Mouse (Mus musculus) neural tube, embryonic 11.5 days (tissue): ENCODE data around the gene Frmd4b. TPM values are rescaled to one million over a fixed set of nuclear protein-coding genes. Genes with fewer than 3 reads are reported as not detected.

ENCODE experiments used
- ATAC-seq: fragments of 200-750 bp; cut with Nextera tagmentation; 2 replicates; pipeline ENCODE4 v1.8.0; 2017; ENCODE audit warnings: moderate number of reproducible peaks, mild to moderate bottlenecking, moderate TSS enrichment, moderate library complexity; ENCODE audit not compliant: insufficient read depth, low FRiP score, low TSS enrichment
- DNase-seq: peaks from one replicate; pipeline ENCODE4 v3.0.0-alpha.2; 2015; ENCODE audit warnings: low spot score
- H3K27ac ChIP-seq: fragments of 300-500 bp; sonication (generic); 2 replicates; pipeline ENCODE4 v1.5.1; 2014; ENCODE audit warnings: low read depth, mild to moderate bottlenecking, low read length
- H3K27me3 ChIP-seq: fragments of 300-500 bp; sonication (generic); 2 replicates; pipeline ENCODE4 v1.6.1; 2014; ENCODE audit warnings: mild to moderate bottlenecking, low read length, mixed read lengths; ENCODE audit not compliant: control insufficient read depth, insufficient read depth
- H3K36me3 ChIP-seq: fragments of 300-500 bp; sonication (generic); 2 replicates; pipeline ENCODE4 v1.6.1; 2014; ENCODE audit warnings: mild to moderate bottlenecking, low read length, moderate library complexity, mixed read lengths; ENCODE audit not compliant: control insufficient read depth, insufficient read depth
- H3K4me1 ChIP-seq: fragments of 300-500 bp; sonication (generic); 2 replicates; pipeline ENCODE4 v1.6.1; 2014; ENCODE audit warnings: low read length, mixed read lengths; ENCODE audit not compliant: control insufficient read depth, insufficient read depth
- H3K4me2 ChIP-seq: fragments of 300-500 bp; sonication (generic); 2 replicates; pipeline ENCODE4 v1.6.1; 2014; ENCODE audit warnings: low read depth, mild to moderate bottlenecking, moderate library complexity
- H3K4me3 ChIP-seq: fragments of 300-500 bp; sonication (generic); 2 replicates; pipeline ENCODE4 v1.5.1; 2014; ENCODE audit warnings: low read depth, low read length
- H3K9ac ChIP-seq: fragments of 300-500 bp; sonication (generic); 2 replicates; pipeline ENCODE4 v1.6.1; 2014; ENCODE audit warnings: mild to moderate bottlenecking, low read length
- H3K9me3 ChIP-seq: fragments of 300-500 bp; sonication (generic); 2 replicates; pipeline ENCODE4 v1.6.1; 2016; ENCODE audit warnings: low read length; ENCODE audit not compliant: control insufficient read depth
- WGBS: fragments of 180-500 bp; shearing (Covaris S2); extraction: QIAGEN DNeasy Blood & Tissue Kit; methylation state at CpG from one replicate; pipeline ENCODE4 v1.1.7; 2014; 5-methylcytosine and 5-hydroxymethylcytosine counted together
- polyA plus RNA-seq: library from polyadenylated mRNA; unstranded; fragments of >200 nt; fragmentation: Nextera tagmentation; extraction: Ambion mirVana; gene quantifications from 2 replicates; pipeline ENCODE4 v1.2.1, GENCODE M21; 2014

The Frmd4b gene
- polyA plus RNA-seq, 1 experiment from 2014 or later = 50.5 TPM

DNA sequence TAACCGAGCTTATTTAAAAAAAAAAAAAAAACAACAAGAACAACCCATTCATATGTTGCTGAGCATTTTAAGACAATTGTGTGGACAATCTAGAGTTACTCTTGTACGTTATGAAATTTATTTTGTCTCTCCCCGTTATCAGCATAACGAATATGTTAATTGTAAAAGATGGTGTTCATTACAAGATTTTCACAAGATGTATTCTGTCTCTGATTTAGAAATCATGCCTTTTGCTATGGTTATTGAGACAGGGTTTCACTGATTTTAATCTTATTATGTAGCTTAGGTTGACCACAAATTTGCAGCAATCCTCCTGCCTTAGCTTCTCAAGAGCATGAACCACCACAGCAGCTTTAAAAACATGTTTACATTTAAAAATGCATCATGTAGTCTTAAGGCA, 327.5 kb downstream of the Frmd4b start:
- ATAC-seq = no peak

DNA sequence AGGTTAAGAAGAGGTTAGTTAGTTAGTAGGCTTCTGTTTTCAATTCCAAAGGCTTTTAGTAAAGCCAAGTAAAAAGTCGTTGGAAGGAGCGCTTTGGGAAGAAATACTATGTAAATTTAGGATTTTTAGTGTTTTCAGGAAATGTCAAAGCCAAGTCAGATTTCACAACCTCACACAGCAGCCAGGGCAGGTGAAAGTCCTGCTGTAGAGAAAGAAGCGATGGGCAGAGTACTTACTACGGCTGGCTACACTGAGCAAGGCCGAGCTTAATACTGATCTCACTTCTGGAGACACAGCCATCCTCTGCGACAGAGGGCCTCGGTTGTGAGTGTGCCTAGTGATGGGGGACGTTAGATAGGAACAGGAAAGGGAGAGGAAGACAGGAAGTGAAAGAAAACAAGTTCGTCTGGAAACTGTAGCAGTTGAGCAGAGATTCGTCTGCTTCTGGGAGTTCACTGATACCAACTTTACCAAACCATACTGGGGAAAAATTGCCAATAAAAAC, 328.0 kb downstream of the Frmd4b start:
- Histone ChIP-seq H3K4me2 (no peak overlapping the region), H3K27me3 (no peaks in the 10 kb centered on the region), H3K4me1 (no peaks in the 10 kb centered on the region), H3K4me3 (no peak overlapping the region), H3K9ac (no peak overlapping the region), H3K36me3 (no peaks in the 10 kb centered on the region), H3K9me3 (no peaks in the 10 kb centered on the region), H3K27ac (no peak overlapping the region)
- DNase-seq (no peak), ATAC-seq (no peak)
- 72% methylated on average over 10 of the region's 10 CpGs for WGBS

More for the DNA sequence above, 327.5 kb downstream of the Frmd4b start:
- no peak overlapping the region for H3K27ac ChIP-seq
- no peaks in the 10 kb centered on the region for H3K27me3 ChIP-seq
- no peak overlapping the region for H3K4me2 ChIP-seq
- no peaks in the 10 kb centered on the region for H3K36me3 ChIP-seq
- H3K4me3 ChIP-seq = no peak overlapping the region
- no peaks in the 10 kb centered on the region for H3K9me3 ChIP-seq
- 90% methylated on average over 4 of the region's 4 CpGs for WGBS
- DNase-seq = no peak
- H3K4me1 ChIP-seq = no peaks in the 10 kb centered on the region
- H3K9ac ChIP-seq = no peak overlapping the region

DNA sequence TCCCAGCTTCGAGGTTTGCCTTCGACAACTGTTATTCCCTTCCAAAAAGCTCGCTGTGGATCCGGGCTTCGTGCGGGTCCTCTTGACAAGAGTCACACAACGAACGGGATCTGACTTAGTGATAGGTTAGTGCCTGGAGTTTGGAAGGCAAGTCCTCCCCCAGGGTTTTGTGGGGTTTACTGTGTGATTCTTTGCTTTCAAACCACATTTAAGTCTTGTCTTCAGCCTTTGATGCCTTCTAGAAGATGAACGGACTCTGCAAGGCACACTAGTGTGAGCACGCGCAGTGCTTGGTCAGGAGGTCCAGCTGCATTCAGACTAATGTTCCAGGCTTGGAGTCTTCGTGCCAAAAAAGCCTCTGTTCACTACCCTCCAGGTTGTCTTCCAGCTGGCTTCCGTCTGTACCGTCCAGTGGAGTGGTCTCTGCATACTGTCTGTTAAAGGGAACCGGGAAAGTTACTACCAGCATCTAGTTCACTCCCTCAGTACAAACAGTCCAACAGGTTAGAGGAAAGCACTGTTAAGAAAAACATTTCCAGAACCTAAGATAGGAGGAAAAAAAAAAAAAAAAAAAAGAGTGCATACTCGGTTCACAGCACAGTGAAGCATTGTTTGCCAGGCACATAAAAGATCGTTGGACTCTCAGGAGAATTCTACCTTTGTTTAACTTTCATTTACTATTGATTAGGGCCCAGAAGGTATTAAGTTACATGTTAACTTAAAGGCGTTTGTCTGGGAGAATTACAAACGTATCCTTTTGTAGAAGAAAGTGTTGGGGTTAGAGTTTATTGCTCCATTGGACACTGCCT, 329.1 kb downstream of the Frmd4b start:
- DNase-seq (no peak), ATAC-seq (no peak)
- no peaks in the 10 kb centered on the region for H3K4me1 ChIP-seq
- no peak overlapping the region for H3K4me2 ChIP-seq
- no peak overlapping the region for H3K4me3 ChIP-seq
- H3K36me3 ChIP-seq = no peaks in the 10 kb centered on the region
- WGBS = 74% methylated on average over 19 of the region's 19 CpGs
- no peak overlapping the region for H3K27ac ChIP-seq
- no peak overlapping the region for H3K9ac ChIP-seq
- H3K27me3 ChIP-seq = no peaks in the 10 kb centered on the region
- H3K9me3 ChIP-seq = no peaks in the 10 kb centered on the region

DNA sequence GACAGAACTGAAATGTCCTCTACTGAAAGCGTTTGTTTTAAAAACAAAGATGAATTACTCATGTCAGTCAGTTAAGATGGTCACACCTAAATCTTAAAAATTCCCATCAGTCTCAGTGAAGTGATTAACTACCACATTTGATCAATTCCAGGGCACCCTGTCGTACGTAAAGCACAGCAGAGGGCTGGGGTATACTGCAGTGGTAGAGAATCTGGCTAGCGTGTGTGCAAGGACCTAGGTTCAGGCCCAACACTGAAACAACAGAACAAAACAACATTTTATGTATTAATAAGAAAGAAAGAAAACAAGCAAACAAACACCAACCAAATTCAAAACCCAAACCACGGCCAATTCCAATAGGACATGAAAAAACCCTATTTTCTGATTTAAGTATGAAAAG, 331.0 kb downstream of the Frmd4b start:
- no peaks in the 10 kb centered on the region for H3K9me3 ChIP-seq
- H3K4me3 ChIP-seq = no peak overlapping the region
- ATAC-seq (no peak), DNase-seq (no peak)
- WGBS = 88% methylated on average over 5 of the region's 5 CpGs
- H3K27ac ChIP-seq = no peak overlapping the region
- no peak overlapping the region for H3K9ac ChIP-seq
- no peaks in the 10 kb centered on the region for H3K36me3 ChIP-seq
- H3K4me2 ChIP-seq = no peak overlapping the region
- H3K4me1 ChIP-seq = no peaks in the 10 kb centered on the region
- no peaks in the 10 kb centered on the region for H3K27me3 ChIP-seq

DNA sequence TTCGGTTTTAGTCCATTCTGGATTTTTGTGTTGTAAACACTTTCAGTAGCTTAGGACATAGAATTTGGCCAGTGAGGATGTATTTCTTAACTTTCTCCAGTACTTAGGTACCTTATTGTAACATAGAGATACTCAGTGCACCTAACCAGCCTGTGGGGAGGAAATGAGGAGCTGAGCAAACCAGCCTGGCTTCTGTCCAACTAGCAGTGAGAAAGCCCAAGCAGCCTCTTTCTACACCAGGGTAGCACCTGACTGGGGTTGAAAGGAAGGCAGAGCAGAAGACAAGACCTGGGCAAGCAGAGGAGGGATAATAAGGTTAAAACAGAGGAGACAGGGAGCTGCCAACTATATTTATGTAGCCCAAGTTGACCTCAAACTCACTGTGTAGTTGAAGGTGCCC, 333.7 kb downstream of the Frmd4b start:
- Histone ChIP-seq H3K36me3 (no peaks in the 10 kb centered on the region), H3K27me3 (no peaks in the 10 kb centered on the region), H3K9ac (no peak overlapping the region), H3K27ac (no peak overlapping the region), H3K4me2 (no peak overlapping the region), H3K4me1 (no peaks in the 10 kb centered on the region), H3K9me3 (no peaks in the 10 kb centered on the region), H3K4me3 (no peak overlapping the region)
- ATAC-seq (no peak), DNase-seq (no peak)
- 100% methylated on average over 1 of the region's 1 CpGs for WGBS

DNA sequence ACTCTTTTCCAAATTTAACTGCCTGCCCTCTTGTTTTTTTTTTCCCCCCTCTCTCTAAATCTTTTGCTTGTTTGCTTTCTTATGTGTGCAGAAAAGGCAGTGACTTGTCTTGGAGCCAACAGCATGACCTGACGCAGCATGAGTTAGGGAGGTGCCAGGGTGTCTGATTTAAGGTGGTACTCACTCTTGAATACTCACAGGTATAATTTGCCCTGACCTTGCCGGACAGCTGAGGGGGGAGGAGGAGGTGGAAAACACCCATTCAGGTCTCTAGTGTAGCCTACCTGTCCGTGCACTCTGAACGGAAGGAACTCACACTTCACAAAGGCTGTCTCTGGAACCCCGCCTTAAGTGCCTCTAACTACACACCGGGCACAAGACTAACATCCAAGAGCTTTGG, 338.5 kb downstream of the Frmd4b start:
- 57% methylated on average over 6 of the region's 6 CpGs for WGBS
- H3K36me3 ChIP-seq = no peaks in the 10 kb centered on the region
- ATAC-seq = no peak
- H3K4me3 ChIP-seq = no peak overlapping the region
- no peak overlapping the region for H3K9ac ChIP-seq
- H3K27ac ChIP-seq = no peak overlapping the region
- no peak overlapping the region for H3K4me2 ChIP-seq
- H3K27me3 ChIP-seq = no peaks in the 10 kb centered on the region
- no peaks in the 10 kb centered on the region for H3K9me3 ChIP-seq
- DNase-seq = no peak
- no peaks in the 10 kb centered on the region for H3K4me1 ChIP-seq

DNA sequence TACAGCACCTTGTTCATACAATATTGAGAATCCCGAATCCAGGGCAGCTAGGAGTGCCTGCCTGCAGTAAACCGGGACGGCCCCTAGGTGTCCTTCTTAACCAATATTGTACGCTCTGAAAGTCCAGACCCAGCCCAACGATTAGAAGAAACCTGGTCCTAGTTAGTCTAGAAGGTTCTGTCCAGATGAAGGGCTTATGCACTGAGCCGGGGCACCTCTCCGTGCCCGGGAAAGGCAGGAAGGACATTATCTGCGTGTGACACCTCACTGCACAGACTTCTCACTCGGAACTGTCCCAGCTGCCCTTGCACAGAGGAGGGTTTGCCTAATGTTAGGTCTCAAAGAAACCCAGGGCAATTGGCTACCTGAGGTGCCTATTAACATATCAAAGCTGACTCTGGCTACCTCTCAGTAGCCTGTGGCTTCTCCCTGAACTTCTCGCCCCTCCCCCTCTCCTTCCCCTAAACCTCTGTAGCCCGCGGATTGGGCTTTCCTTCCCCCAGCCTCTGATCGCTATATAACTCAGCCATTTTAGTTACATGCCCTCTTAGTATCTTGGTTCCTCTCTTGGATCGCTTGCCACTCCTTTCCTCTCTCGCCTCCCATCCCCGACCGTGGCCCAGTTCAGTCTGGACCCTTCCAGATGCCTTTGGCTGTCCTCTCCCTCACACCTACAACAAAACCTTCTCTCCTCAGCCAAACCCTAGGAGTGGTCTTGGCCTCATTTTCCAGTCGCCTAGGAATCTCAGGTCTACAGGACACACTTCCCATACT, 339.1 kb downstream of the Frmd4b start:
- Histone ChIP-seq H3K9me3 (no peaks in the 10 kb centered on the region), H3K4me3 (no peak overlapping the region), H3K27ac (no peak overlapping the region)

DNA sequence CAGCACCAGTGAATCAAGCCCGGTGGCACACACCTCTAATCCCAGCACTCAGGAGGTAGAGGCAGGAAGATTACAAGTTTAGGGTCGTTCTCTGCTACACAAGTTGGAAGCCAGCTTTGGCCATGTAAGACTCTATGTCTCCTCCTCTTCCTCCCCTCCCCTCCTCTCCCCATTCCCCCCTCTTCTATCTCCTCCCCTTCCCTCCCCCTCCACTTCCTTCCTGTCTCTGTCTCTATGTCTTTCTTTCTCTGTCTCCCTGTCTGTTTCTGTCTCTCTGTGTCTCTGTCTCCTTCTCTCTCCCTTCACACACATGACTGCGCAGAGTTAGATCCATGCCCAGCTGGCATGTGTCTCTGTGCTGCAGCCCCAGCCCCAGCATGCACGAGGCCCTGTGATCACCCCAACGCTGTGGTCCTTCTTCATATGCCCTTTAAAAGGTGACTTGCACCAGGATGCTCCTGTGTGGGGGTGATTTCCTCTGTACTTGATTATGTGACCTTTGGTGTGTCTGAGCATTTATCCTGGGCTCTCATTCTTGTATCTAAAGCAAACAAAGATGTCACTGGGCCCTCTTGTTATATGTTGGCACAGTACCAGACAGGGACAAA, 340.3 kb downstream of the Frmd4b start:
- H3K4me1 ChIP-seq = no peaks in the 10 kb centered on the region

More for the DNA sequence above, 339.1 kb downstream of the Frmd4b start:
- 4% methylated on average over 19 of the region's 19 CpGs for WGBS
- H3K36me3 ChIP-seq = no peaks in the 10 kb centered on the region
- no peak overlapping the region for H3K9ac ChIP-seq
- ATAC-seq (peak; percentile 55), DNase-seq (peak; percentile 79)
- no peaks in the 10 kb centered on the region for H3K4me1 ChIP-seq
- no peaks in the 10 kb centered on the region for H3K27me3 ChIP-seq
- H3K4me2 ChIP-seq = peak overlapping the region; percentile 30

More for the DNA sequence above, 340.3 kb downstream of the Frmd4b start:
- DNase-seq = no peak
- no peak overlapping the region for H3K4me3 ChIP-seq
- no peak for ATAC-seq
- H3K27ac ChIP-seq = no peak overlapping the region
- H3K36me3 ChIP-seq = no peaks in the 10 kb centered on the region
- no peaks in the 10 kb centered on the region for H3K27me3 ChIP-seq
- no peaks in the 10 kb centered on the region for H3K9me3 ChIP-seq
- no peak overlapping the region for H3K4me2 ChIP-seq
- H3K9ac ChIP-seq = no peak overlapping the region
- 72% methylated on average over 5 of the region's 5 CpGs for WGBS
